Mouse (Mus musculus) lung, embryonic 14.5 days (tissue): ENCODE measurements around the gene Nit1. TPM values are rescaled to one million over a fixed set of nuclear protein-coding genes. Genes with fewer than 3 reads are reported as not detected.
"Not testable (repeated sequence)": the region's sequence is repeated elsewhere in the genome, so short reads cannot be mapped to it uniquely, and the experiment has no call there.

Source experiments
- ATAC-seq: fragments of 200-750 bp; cut with Nextera tagmentation; 2 replicates; pipeline ENCODE4 v1.8.0; 2017; ENCODE audit warnings: mild to moderate bottlenecking, moderate TSS enrichment, moderate library complexity; ENCODE audit not compliant: insufficient read depth
- DNase-seq: peaks from one replicate; pipeline ENCODE4 v3.0.0-alpha.2; 2015
- H3K27ac ChIP-seq: fragments of 300-500 bp; sonication (generic); 2 replicates; pipeline ENCODE4 v1.5.1; 2014; ENCODE audit warnings: low read depth, mild to moderate bottlenecking, moderate library complexity
- H3K27me3 ChIP-seq: fragments of 300-500 bp; sonication (generic); 2 replicates; pipeline ENCODE4 v1.6.1; 2014; ENCODE audit warnings: low read length, control low read depth; ENCODE audit not compliant: insufficient read depth
- H3K36me3 ChIP-seq: fragments of 300-500 bp; sonication (generic); 2 replicates; pipeline ENCODE4 v1.6.1; 2014; ENCODE audit warnings: control low read depth; ENCODE audit not compliant: insufficient read depth
- H3K4me1 ChIP-seq: fragments of 300-500 bp; sonication (generic); 2 replicates; pipeline ENCODE4 v1.6.1; 2014; ENCODE audit warnings: antibody characterized with exemption, control low read depth; ENCODE audit not compliant: insufficient read depth
- H3K4me2 ChIP-seq: fragments of 300-500 bp; sonication (generic); 2 replicates; pipeline ENCODE4 v1.6.1; 2014; ENCODE audit warnings: mild to moderate bottlenecking
- H3K4me3 ChIP-seq: fragments of 300-500 bp; sonication (generic); 2 replicates; pipeline ENCODE4 v1.5.1; 2014; ENCODE audit warnings: low read depth, low read length
- H3K9ac ChIP-seq: fragments of 300-500 bp; sonication (generic); 2 replicates; pipeline ENCODE4 v1.6.1; 2014
- H3K9me3 ChIP-seq: fragments of 300-500 bp; sonication (generic); 2 replicates; pipeline ENCODE4 v1.6.1; 2016; ENCODE audit warnings: low read depth, low read length, control low read depth
- CTCF ChIP-seq: IDR thresholded peaks from 2 replicates; pipeline ENCODE4 v1.5.1; 2016; ENCODE audit warnings: antibody characterized with exemption, low read depth
- WGBS: fragments of 180-500 bp; shearing (Covaris S2); extraction: QIAGEN DNeasy Blood & Tissue Kit; methylation state at CpG from one replicate; pipeline ENCODE4 v1.1.7; 2014; 5-methylcytosine and 5-hydroxymethylcytosine counted together
- polyA plus RNA-seq: library from polyadenylated mRNA; unstranded; fragments of >200 nt; fragmentation: Nextera tagmentation; extraction: Ambion mirVana; gene quantifications from 2 replicates; pipeline ENCODE4 v1.2.1, GENCODE M21; 2014

Nit1 gene
- polyA plus RNA-seq, 1 experiment from 2014 or later: 27.5 TPM

DNA sequence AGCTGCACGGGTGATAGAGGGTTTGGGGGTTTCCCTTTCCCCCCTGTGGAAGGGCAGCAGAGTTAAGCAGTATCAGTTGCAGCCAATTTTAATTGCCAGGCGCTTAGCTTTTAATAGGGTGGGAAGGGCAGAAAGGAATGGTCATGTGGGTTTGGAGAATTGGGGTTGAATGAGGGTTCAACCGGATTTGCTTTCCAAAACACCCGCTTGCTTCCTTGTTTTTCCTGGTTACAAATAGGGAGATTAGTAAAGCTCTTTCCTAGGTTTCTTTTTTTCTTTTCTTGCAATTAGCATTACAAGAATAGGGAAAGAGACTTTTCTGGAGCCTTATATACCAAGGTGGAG lies 15.3 kb downstream of the Nit1 start:
- H3K9ac ChIP-seq: peak overlapping the region; percentile 83
- peak overlapping the region; percentile 78 for H3K4me3 ChIP-seq
- DNase-seq (peak; percentile 57), ATAC-seq (no peak)
- no peaks in the 10 kb centered on the region for H3K27me3 ChIP-seq
- H3K27ac ChIP-seq: peak overlapping the region; percentile 98
- H3K36me3 ChIP-seq: peaks cover 18% of the 10 kb centered on the region
- peak overlapping the region; percentile 86 for H3K4me2 ChIP-seq
- no peak for TF ChIP-seq CTCF
- under 1% methylated on average over 4 of the region's 4 CpGs for WGBS
- 0 out of 2 replicates have a peak, but pooled peaks cover 5% of the 10 kb centered on the region for H3K4me1 ChIP-seq
- no peaks in the 10 kb centered on the region for H3K9me3 ChIP-seq

DNA sequence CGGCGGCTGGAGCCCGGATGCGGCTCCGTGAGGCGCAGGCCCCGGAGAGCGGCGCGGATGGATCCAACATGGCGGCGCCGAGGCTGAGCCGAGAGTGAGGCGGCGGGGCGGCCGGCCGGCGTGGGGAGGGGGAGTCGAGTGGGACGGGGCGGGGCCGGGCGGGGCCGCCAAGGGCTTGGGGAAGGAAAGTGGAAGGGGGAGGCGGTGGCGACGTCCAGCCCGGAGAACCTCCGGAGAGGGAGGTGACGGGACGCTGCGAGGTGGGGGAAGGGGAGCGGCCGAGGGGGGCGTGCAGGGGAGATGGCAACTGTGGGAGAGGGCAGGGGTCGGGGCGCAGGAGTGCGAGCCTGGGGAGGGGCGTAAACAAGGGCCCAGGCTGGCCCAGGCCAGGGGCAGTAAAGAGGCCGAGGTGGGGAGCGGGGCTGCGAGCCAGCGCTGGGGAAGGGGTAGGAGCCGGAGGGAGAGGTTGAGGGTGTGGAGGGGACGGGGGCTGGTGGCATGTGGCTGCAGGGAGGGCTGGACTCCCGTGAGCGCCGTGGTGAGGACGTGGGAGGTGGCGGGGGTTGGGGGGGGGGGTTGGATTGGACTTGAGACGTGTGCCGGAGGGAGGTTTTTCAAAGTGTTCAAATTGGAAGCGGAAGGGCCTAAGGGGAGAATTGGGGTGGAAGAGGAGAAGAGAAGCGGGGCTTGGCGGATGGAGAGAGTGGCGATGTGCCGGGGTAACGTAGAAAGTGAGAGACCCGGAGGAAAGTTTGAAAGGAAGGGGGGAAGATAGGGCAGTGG lies 15.8 kb downstream of the Nit1 start:
- ATAC-seq (peak; percentile 93), DNase-seq (peak; percentile 92)
- H3K27me3 ChIP-seq: no peaks in the 10 kb centered on the region
- H3K36me3 ChIP-seq: peaks cover 22% of the 10 kb centered on the region
- H3K4me1 ChIP-seq: 0 out of 2 replicates have a peak, but pooled peaks cover 5% of the 10 kb centered on the region
- under 1% methylated on average over 57 of the region's 61 CpGs for WGBS
- TF ChIP-seq CTCF: no peak
- H3K9me3 ChIP-seq: no peaks in the 10 kb centered on the region
- H3K4me2 ChIP-seq: peak overlapping the region; percentile 86
- H3K4me3 ChIP-seq: peak overlapping the region; percentile 78
- H3K27ac ChIP-seq: peak overlapping the region; percentile 98
- H3K9ac ChIP-seq: peak overlapping the region; percentile 83

DNA sequence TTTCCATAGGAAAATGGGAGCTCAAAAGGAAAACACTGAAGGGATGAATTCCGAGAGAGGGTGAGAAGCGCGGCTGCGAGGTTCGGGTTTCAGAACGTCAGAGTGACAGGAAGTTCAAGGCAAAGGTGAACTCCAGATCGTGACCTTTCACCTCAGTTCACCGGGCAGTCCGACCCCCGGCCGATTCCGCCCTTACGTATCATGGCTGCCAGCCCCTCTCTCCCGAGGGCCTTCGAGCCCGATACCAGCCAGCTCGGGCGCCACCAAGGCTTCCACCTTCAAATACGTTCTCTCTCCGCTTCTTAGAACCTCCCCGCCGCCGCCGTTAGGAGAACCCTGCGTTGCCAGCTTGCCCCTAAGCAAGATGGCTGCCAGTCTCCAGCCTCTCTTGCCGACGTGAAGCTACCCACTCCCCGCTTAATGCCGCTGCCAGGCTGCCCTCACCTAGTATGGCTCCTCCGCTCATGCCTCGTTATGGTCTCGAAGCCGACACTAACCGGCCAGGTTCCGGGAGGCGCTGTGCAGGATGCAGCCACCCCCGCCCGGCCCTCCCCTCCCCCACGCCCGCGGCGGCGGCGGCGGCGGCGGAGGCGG lies 16.5 kb downstream of the Nit1 start, which contains the start of gene Dedd:
Gene Dedd (plus strand): TSS at position 307 of the 594 bp plus-strand sequence.
- peaks cover 19% of the 10 kb centered on the region for H3K36me3 ChIP-seq
- 0 out of 2 replicates have a peak, but pooled peaks cover 5% of the 10 kb centered on the region for H3K4me1 ChIP-seq
- H3K4me2 ChIP-seq: peak within 1 kb of the TSS; percentile 86
- peak within 1 kb of the TSS; percentile 83 for H3K9ac ChIP-seq
- peak within 1 kb of the TSS; percentile 78 for H3K4me3 ChIP-seq
- DNase-seq: peak; percentile 94
- no peak for TF ChIP-seq CTCF
- H3K27ac ChIP-seq: peak within 1 kb of the TSS; percentile 98
- under 1% methylated on average over 48 of the region's 48 CpGs for WGBS
- no peaks in the 10 kb centered on the region for H3K9me3 ChIP-seq
- H3K27me3 ChIP-seq: no peaks in the 10 kb centered on the region
- peak; percentile 93 for ATAC-seq

DNA sequence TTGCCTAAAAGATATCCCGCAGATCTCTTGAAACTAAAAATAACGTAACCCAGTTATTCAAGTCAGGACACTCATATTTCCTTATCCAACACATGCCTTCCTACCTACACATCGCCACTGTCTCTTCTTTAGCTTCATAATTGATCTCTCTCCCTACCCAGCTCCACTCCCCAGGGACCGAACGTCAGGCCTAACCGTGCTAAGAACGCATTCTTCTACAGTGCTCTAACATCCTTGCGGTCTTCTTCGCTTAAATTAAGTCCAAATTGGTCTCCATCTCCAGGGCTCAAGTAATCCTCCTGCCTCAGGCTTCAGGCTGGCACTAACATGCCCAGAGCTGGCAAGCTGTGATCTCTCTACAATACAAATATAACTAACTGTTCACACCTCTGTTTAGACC lies 17.2 kb downstream of the Nit1 start:
- ATAC-seq: no peak
- Histone ChIP-seq H3K27me3 (no peaks in the 10 kb centered on the region), H3K4me1 (0 out of 2 replicates have a peak, but pooled peaks cover 5% of the 10 kb centered on the region), H3K27ac (peak overlapping the region; percentile 98; the same call in 1 of the 2 replicates), H3K4me3 (peak overlapping the region; percentile 78), H3K9ac (peak overlapping the region; percentile 83), H3K9me3 (no peaks in the 10 kb centered on the region), H3K4me2 (peak overlapping the region; percentile 86), H3K36me3 (peaks cover 16% of the 10 kb centered on the region)
- peak; percentile 33 for DNase-seq
- 16% methylated on average over 9 of the region's 9 CpGs for WGBS
- no peak for TF ChIP-seq CTCF

DNA sequence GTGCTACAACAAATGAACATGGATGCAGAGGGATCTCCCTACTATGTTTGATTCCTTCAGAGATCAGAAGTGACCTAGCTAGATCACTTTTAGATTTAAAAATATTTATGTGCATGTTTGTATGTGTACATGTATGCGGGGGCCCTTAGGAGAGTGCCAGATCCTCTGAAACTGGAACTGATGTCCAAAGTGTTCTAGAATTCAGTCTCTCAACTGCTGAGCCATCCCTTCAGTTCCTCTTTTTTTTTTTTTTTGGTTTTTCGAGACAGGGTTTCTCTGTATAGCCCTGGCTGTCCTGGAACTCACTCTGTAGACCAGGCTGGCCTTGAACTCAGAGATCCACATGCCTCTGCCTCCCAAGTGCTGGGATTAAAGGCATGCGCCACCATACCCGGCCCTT lies 18.9 kb downstream of the Nit1 start:
- not testable (repeated sequence) for H3K27me3 ChIP-seq, DNase-seq, ATAC-seq, H3K36me3 ChIP-seq, H3K27ac ChIP-seq, H3K4me2 ChIP-seq, H3K4me1 ChIP-seq, H3K9ac ChIP-seq, H3K9me3 ChIP-seq, H3K4me3 ChIP-seq
- WGBS: 89% methylated on average over 4 of the region's 4 CpGs

DNA sequence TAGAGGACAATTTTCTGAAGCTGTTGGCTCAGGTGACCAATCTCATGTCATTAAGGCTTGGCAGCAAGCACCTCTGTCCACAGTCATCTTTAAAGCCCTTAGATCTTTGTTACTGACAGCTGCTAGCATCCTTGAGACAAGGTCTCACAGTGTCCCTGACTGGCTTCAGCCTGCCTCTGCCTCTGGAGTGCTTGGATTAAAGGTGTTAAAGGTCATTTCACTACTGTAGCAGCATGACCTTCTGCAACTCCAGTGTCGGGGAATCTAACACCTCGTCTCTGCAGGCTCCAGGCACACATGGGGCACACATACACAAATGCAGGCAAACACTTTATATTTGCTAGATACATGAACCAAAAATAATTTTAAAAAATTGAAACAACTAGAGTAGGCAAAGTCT lies 19.9 kb downstream of the Nit1 start:
- TF ChIP-seq CTCF: no peak
- Histone ChIP-seq H3K9me3 (no peaks in the 10 kb centered on the region), H3K9ac (no peak overlapping the region), H3K4me3 (no peak overlapping the region), H3K27me3 (no peaks in the 10 kb centered on the region), H3K4me2 (no peak overlapping the region), H3K4me1 (0 out of 2 replicates have a peak, but pooled peaks cover 5% of the 10 kb centered on the region), H3K27ac (no peak overlapping the region), H3K36me3 (0 out of 2 replicates have a peak, but pooled peaks cover 5% of the 10 kb centered on the region)
- ATAC-seq (no peak), DNase-seq (no peak)
- whole genome bisulfite sequencing: 71% methylated on average over 2 of the region's 2 CpGs

DNA sequence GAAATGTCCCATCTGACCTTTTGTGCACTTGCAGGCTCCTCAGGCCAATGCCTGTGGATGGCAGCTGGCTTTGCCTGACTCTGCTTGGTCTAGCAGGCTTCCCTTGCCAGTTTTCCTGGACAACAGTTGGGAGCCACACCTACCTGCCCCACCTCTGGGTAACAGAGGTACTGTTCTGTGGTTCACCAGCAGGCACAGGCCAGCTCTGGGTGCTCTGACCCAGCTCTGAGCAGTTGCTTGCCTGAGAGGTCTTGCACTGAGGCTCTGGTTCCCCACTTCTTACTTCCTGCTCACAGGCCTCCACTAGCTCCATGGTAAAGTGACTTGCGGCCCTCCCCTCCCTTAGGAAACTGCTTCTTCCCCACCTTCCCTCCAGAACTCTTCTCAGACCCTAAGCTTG lies 23.4 kb downstream of the Nit1 start:
- TF ChIP-seq CTCF: no peak
- Histone ChIP-seq H3K9ac (no peak overlapping the region), H3K4me2 (no peak overlapping the region), H3K4me1 (no peaks in the 10 kb centered on the region), H3K27me3 (no peaks in the 10 kb centered on the region), H3K4me3 (no peak overlapping the region), H3K36me3 (0 out of 2 replicates have a peak, but pooled peaks cover 5% of the 10 kb centered on the region), H3K9me3 (no peaks in the 10 kb centered on the region), H3K27ac (no peak overlapping the region)
- no peak for DNase-seq
- peak; percentile 44 for ATAC-seq
- 88% methylated on average over 1 of the region's 1 CpGs for WGBS
